ENCODE assay signal across 9 mouse cellular contexts in the genomic region with DNA sequence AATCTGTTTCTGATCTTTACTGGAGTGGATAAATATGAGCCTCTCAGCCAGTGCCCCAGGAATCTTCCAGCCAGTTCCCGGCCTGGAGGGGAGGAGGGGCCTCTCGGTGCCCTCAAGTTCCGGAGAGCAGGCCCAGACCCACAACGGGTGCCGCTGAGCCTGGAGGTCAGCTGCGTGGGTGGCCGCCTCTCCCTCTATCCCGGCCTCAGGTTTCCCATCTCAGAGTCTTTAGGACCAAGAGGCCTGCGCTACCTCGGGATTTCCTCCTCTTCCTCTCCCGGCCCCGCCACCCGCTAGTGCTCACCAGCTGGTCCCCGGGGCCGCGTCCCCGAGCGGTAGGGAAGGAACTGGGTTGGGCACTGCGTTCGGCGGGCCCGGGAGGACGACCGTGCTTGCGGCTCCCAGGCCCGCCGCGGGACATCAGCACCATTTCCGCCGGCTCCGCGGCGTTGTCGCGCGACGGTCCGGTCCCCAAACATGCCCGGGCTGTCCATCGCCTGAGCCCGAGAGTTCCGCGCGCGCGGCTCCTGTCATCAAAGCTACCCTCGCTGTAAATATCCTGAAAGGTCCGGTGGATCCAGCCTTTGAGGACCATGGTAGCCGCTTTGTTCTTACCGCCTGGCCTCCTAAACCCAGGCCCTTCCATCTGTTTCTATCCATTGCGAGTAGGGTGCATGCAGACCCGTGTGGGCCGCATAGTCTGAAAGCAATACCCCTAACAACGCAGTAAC. TPM values are rescaled to one million over a fixed set of nuclear protein-coding genes. Genes with fewer than 3 reads are reported as not detected.
A peak's percentile ranks its signal among the peaks of the same experiment; 100 is the strongest.
DNase-seq lines count a peak whose midpoint lies in the region; ATAC-seq and TF ChIP-seq lines count a peak whose summit lies in the region.
"Had no signal": no experiment of that assay in that cellular context is flagged by ENCODE, and none has a peak within 500 bp of the region (broad histone marks: within the 10 kb centered on the region; RNA-seq: fewer than 3 reads in every experiment).

No protein-coding gene starts in this region.

- H3K4me3 ChIP-seq in CH12.LX (replicated peaks in 1 of 3; ENCODE audit: low read depth in 2 of 3, low read length in 2 of 3, poor library complexity in 1 of 3) = peak overlapping the region; percentile 83 to 92 (median 84)
- H3K4me3 ChIP-seq in bone marrow macrophage, adult 2 months (ENCODE audit: insufficient read depth, low read length) = peak overlapping the region; percentile 95
- peak overlapping the region; percentile 79 for H3K4me3 ChIP-seq in forebrain, embryonic 11.5 days (ENCODE audit: low read depth, low read length)
- H3K4me3 ChIP-seq in heart, postnatal 0 days (ENCODE audit: low read depth, low read length) = peak overlapping the region; percentile 99
- peak overlapping the region; percentile 94 for H3K4me3 ChIP-seq in lung, embryonic 16.5 days (ENCODE audit: low read length)
- H3K4me3 ChIP-seq in thymus, adult 2 months (ENCODE audit: control insufficient read depth, insufficient read depth, low read length) = peak overlapping the region; percentile 72

- H3K4me1 ChIP-seq in CH12.LX (ENCODE audit: control insufficient read depth in 1 of 2, insufficient read depth in 2 of 2) = peaks cover 12 to 26% of the 10 kb centered on the region in 2 experiments; a peak in 3 of 4 replicates
- peaks cover 21% of the 10 kb centered on the region for H3K4me1 ChIP-seq in bone marrow macrophage, adult 2 months (ENCODE audit: control insufficient read depth, insufficient read depth, low read length)
- peaks cover 5% of the 10 kb centered on the region; the same call in 1 of the 2 replicates for H3K4me1 ChIP-seq in forebrain, embryonic 11.5 days (replicated peaks; ENCODE audit: control insufficient read depth, insufficient read depth, low read length)
- H3K4me1 ChIP-seq in heart, postnatal 0 days (ENCODE audit: control insufficient read depth, insufficient read depth) = peaks cover 8% of the 10 kb centered on the region; the same call in 1 of the 2 replicates
- H3K4me1 ChIP-seq in lung, embryonic 16.5 days (replicated peaks; ENCODE audit: control insufficient read depth, insufficient read depth, low read length) = peaks cover 8% of the 10 kb centered on the region
- peaks cover 7% of the 10 kb centered on the region for H3K4me1 ChIP-seq in thymus, adult 2 months (replicated peaks; ENCODE audit: control insufficient read depth, insufficient read depth, low read length)

- H3K79me2 ChIP-seq in CH12.LX (replicated peaks; ENCODE audit: control insufficient read depth, extremely low read depth, insufficient read depth, poor library complexity, severe bottlenecking) = peaks cover 16% of the 10 kb centered on the region

- H3K27me3 ChIP-seq in CH12.LX (replicated peaks) = peaks cover 10% of the 10 kb centered on the region
- H3K27me3 ChIP-seq in forebrain, embryonic 11.5 days (ENCODE audit: control insufficient read depth, insufficient read depth, low read length) = no peaks in the 10 kb centered on the region
- no peaks in the 10 kb centered on the region for H3K27me3 ChIP-seq in heart, postnatal 0 days (ENCODE audit: control insufficient read depth, insufficient read depth, low read length)
- no peaks in the 10 kb centered on the region for H3K27me3 ChIP-seq in lung, embryonic 16.5 days (ENCODE audit: control insufficient read depth, insufficient read depth, low read depth, low read length)
- H3K27me3 ChIP-seq in thymus, adult 2 months (ENCODE audit: control insufficient read depth, insufficient read depth, low read length) = no peaks in the 10 kb centered on the region

- peak; percentile 63 for ATAC-seq in forebrain, embryonic 11.5 days (replicated peaks; ENCODE audit: low FRiP score)
- peak; percentile 77 for ATAC-seq in heart, postnatal 0 days (ENCODE audit: insufficient read depth, low read depth)
- ATAC-seq in lung, embryonic 16.5 days (ENCODE audit: low read depth) = peak; percentile 87

- no peaks in the 10 kb centered on the region for H3K9me3 ChIP-seq in CH12.LX (replicated peaks; ENCODE audit: low read length)
- no peaks in the 10 kb centered on the region for H3K9me3 ChIP-seq in forebrain, embryonic 11.5 days (ENCODE audit: control insufficient read depth, low read length)
- H3K9me3 ChIP-seq in heart, postnatal 0 days (replicated peaks; ENCODE audit: control insufficient read depth, low read length) = no peaks in the 10 kb centered on the region
- no peaks in the 10 kb centered on the region for H3K9me3 ChIP-seq in lung, embryonic 16.5 days (ENCODE audit: control insufficient read depth, low read length)

- in situ Hi-C loops in CH12.LX (cut with MboI; ENCODE audit: low pct_ligation_motif_present, low pct_unique_long_range_greater_than_20kb, low sequenced_read_pairs) = no loop called here

- no peak for TF ChIP-seq RAD21 in CH12.LX (IDR thresholded peaks at IDR 0.05; ENCODE audit: low read depth, low read length)

- no peak for TF ChIP-seq CTCF in CH12.LX (conservative IDR thresholded peaks at IDR 0.05 in 1 of 2, IDR thresholded peaks at IDR 0.05 in 1 of 2; ENCODE audit: low read depth in 2 of 2, low read length in 2 of 2)
- no peak for TF ChIP-seq CTCF in bone marrow macrophage, adult 2 months (IDR thresholded peaks at IDR 0.05; ENCODE audit: low read depth, low read length)
- TF ChIP-seq CTCF in heart, postnatal 0 days (IDR thresholded peaks at IDR 0.05; ENCODE audit: low read depth) = no peak
- TF ChIP-seq CTCF in thymus, adult 2 months (IDR thresholded peaks at IDR 0.05; ENCODE audit: borderline replicate concordance, control insufficient read depth, extremely low read depth, insufficient read depth, low read length, poor library complexity) = no peak

- H3K9ac ChIP-seq in CH12.LX (ENCODE audit: insufficient read depth, low read depth) = peak overlapping the region; percentile 99
- H3K9ac ChIP-seq in forebrain, embryonic 11.5 days (ENCODE audit: low read length) = peak overlapping the region; percentile 96
- peak overlapping the region; percentile 98 for H3K9ac ChIP-seq in heart, postnatal 0 days (replicated peaks; ENCODE audit: low read depth, low read length)
- H3K9ac ChIP-seq in lung, embryonic 16.5 days (ENCODE audit: low read length) = peak overlapping the region; percentile 98

- no peak for TF ChIP-seq EP300 in CH12.LX (IDR thresholded peaks at IDR 0.05; ENCODE audit: low read length)
- TF ChIP-seq EP300 in heart, postnatal 0 days (IDR thresholded peaks at IDR 0.05; ENCODE audit: low read depth) = no peak

- H3K27ac ChIP-seq in CH12.LX (ENCODE audit: insufficient read depth, low read depth) = no peak overlapping the region
- peak overlapping the region; percentile 71 for H3K27ac ChIP-seq in bone marrow macrophage, adult 2 months (ENCODE audit: insufficient read depth, low read depth, low read length)
- H3K27ac ChIP-seq in forebrain, embryonic 11.5 days (ENCODE audit: low read depth, low read length) = peak overlapping the region; percentile 73
- peak overlapping the region; percentile 96 for H3K27ac ChIP-seq in heart, postnatal 0 days (ENCODE audit: low read depth)
- H3K27ac ChIP-seq in lung, embryonic 16.5 days (ENCODE audit: low read length) = peak overlapping the region; percentile 89
- no peak overlapping the region for H3K27ac ChIP-seq in thymus, adult 2 months (ENCODE audit: control insufficient read depth, insufficient read depth, low read length)

- peaks cover 14 to 28% of the 10 kb centered on the region in 2 experiments for H3K36me3 ChIP-seq in CH12.LX (replicated peaks in 1 of 2; ENCODE audit: control insufficient read depth in 1 of 2, insufficient read depth in 1 of 2, low read length in 1 of 2)
- no peaks in the 10 kb centered on the region for H3K36me3 ChIP-seq in forebrain, embryonic 11.5 days (ENCODE audit: control insufficient read depth, insufficient read depth, low read length)
- H3K36me3 ChIP-seq in heart, postnatal 0 days (replicated peaks; ENCODE audit: control insufficient read depth, insufficient read depth, low read length) = peaks cover 15% of the 10 kb centered on the region
- peaks cover 6% of the 10 kb centered on the region for H3K36me3 ChIP-seq in lung, embryonic 16.5 days (ENCODE audit: control insufficient read depth, insufficient read depth, low read length)
- H3K36me3 ChIP-seq in thymus, adult 2 months (ENCODE audit: control insufficient read depth, insufficient read depth, low read length) = 0 out of 2 replicates have a peak, but pooled peaks cover 4% of the 10 kb centered on the region

- DNase-seq in CH12.LX (ENCODE audit: extremely low read depth) = peak; percentile 64
- peak; percentile 87 for DNase-seq in forebrain, embryonic 11.5 days (ENCODE audit: low spot score)
- peak; percentile 43 for DNase-seq in heart, postnatal 0 days (ENCODE audit: low spot score)
- DNase-seq in kidney, postnatal 36 days = peak; percentile 73 to 87
- DNase-seq in ovary, postnatal 10 days (ENCODE audit: low spot score) = peak; percentile 72
- peak; percentile 66 for DNase-seq in thymus, adult 2 months

- 3% methylated on average over 54 of the region's 54 CpGs for WGBS in forebrain, embryonic 11.5 days
- 4% methylated on average over 53 of the region's 54 CpGs for WGBS in heart, postnatal 0 days
- 3% methylated on average over 48 of the region's 54 CpGs for WGBS in lung, embryonic 16.5 days
- WGBS in thymus, adult 2 months = 4% methylated on average over 54 of the region's 54 CpGs

- H3K4me2 ChIP-seq in CH12.LX (ENCODE audit: insufficient read depth, low read depth, poor library complexity, severe bottlenecking) = peak overlapping the region; percentile 91
- peak overlapping the region; percentile 51 for H3K4me2 ChIP-seq in forebrain, embryonic 11.5 days (ENCODE audit: low read depth, low read length, severe bottlenecking)
- H3K4me2 ChIP-seq in heart, postnatal 0 days (ENCODE audit: low read depth, low read length) = peak overlapping the region; percentile 91
- peak overlapping the region; percentile 59 for H3K4me2 ChIP-seq in lung, embryonic 16.5 days (ENCODE audit: low read depth, low read length)

- peak; percentile 88 for TF ChIP-seq POLR2A in CH12.LX (IDR thresholded peaks at IDR 0.05; ENCODE audit: low read depth, low read length)
- TF ChIP-seq POLR2A in bone marrow macrophage, adult 2 months (IDR thresholded peaks at IDR 0.05; ENCODE audit: borderline replicate concordance, low read depth, low read length) = no peak
- TF ChIP-seq POLR2A in thymus, adult 2 months (IDR thresholded peaks at IDR 0.05; ENCODE audit: control insufficient read depth, extremely low read depth, insufficient read depth, low read length, poor library complexity) = peak; percentile 61

- dilution Hi-C loops in CH12.LX (cut with MboI; ENCODE audit: extremely low pct_ligation_motif_present, extremely low pct_unique_long_range_greater_than_20kb, low sequenced_read_pairs) = no loop called here

RNA-seq across cellular contexts. Expression of gene Pigq, which starts 3.1 kb away (rescaled TPM):
- total RNA-seq in CH12.LX (2012; rRNA removed) (28.1 and 29.2 TPM in 2 replicates), CH12.LX (2014; rRNA removed) (15.1 and 18.5 TPM in 2 replicates)
- polyA plus RNA-seq in CH12.LX (2012; ENCODE audit: insufficient read length, low read depth) = 75.0 and 97.2 TPM in 2 replicates
- 51.1 and 53.4 TPM in 2 replicates for polyA plus RNA-seq in bone marrow macrophage, adult 2 months (2012; ENCODE audit: insufficient read depth, insufficient read length, missing spikeins)
- 65.2 and 67.1 TPM in 2 replicates for polyA plus RNA-seq in forebrain, embryonic 11.5 days (2014; fragmentation: Nextera tagmentation; extraction: Ambion mirVana)
- total RNA-seq in heart, postnatal 0 days (2014; rRNA removed; ENCODE audit: low replicate concordance) = 67.9 and 88.0 TPM in 2 replicates
- polyA plus RNA-seq in heart, postnatal 0 days (2015; fragmentation: Nextera tagmentation; extraction: Ambion mirVana) = 46.4 and 47.2 TPM in 2 replicates
- 62.0 and 64.2 TPM in 2 replicates for polyA plus RNA-seq in lung, embryonic 16.5 days (2015; fragmentation: Nextera tagmentation; extraction: Ambion mirVana)
- polyA plus RNA-seq in thymus, adult 2 months (2012; rRNA removed) = 133 and 134 TPM in 2 replicates

RNA-seq across cellular contexts. Expression of gene Nhlrc4, which starts 3.1 kb away (rescaled TPM):
- total RNA-seq in CH12.LX (2012; rRNA removed) (not detected in 2 replicates), CH12.LX (2014; rRNA removed) (not detected in 2 replicates)
- polyA plus RNA-seq in CH12.LX (2012; ENCODE audit: insufficient read length, low read depth) = not detected in 2 replicates
- not detected in 2 replicates for polyA plus RNA-seq in bone marrow macrophage, adult 2 months (2012; ENCODE audit: insufficient read depth, insufficient read length, missing spikeins)
- polyA plus RNA-seq in forebrain, embryonic 11.5 days (2014; fragmentation: Nextera tagmentation; extraction: Ambion mirVana) = 0.24 and 0.59 TPM in 2 replicates
- not detected in 2 replicates for total RNA-seq in heart, postnatal 0 days (2014; rRNA removed; ENCODE audit: low replicate concordance)
- 0.19 TPM in 1 of 2 replicates, not detected in the other for polyA plus RNA-seq in heart, postnatal 0 days (2015; fragmentation: Nextera tagmentation; extraction: Ambion mirVana)
- polyA plus RNA-seq in lung, embryonic 16.5 days (2015; fragmentation: Nextera tagmentation; extraction: Ambion mirVana) = 0.41 and 1.1 TPM in 2 replicates
- 0.51 and 0.62 TPM in 2 replicates for polyA plus RNA-seq in thymus, adult 2 months (2012; rRNA removed)
- polyA plus RNA-seq: large intestine, adult 2 months had no signal

RNA-seq across cellular contexts. Expression of gene A930017K11Rik, which starts 10.7 kb away (rescaled TPM):
- total RNA-seq in CH12.LX (2012; rRNA removed) = not detected in 2 replicates
- not detected in 2 replicates for total RNA-seq in CH12.LX (2014; rRNA removed)
- polyA plus RNA-seq in CH12.LX (2012; ENCODE audit: insufficient read length, low read depth) = not detected in 2 replicates
- not detected in 2 replicates for polyA plus RNA-seq in bone marrow macrophage, adult 2 months (2012; ENCODE audit: insufficient read depth, insufficient read length, missing spikeins)
- not detected in 2 replicates for polyA plus RNA-seq in forebrain, embryonic 11.5 days (2014; fragmentation: Nextera tagmentation; extraction: Ambion mirVana)
- not detected in 2 replicates for total RNA-seq in heart, postnatal 0 days (2014; rRNA removed; ENCODE audit: low replicate concordance)
- polyA plus RNA-seq in heart, postnatal 0 days (2015; fragmentation: Nextera tagmentation; extraction: Ambion mirVana) = not detected in 2 replicates
- polyA plus RNA-seq in lung, embryonic 16.5 days (2015; fragmentation: Nextera tagmentation; extraction: Ambion mirVana) = 0.08 and 0.16 TPM in 2 replicates
- 0.06 and 0.19 TPM in 2 replicates for polyA plus RNA-seq in thymus, adult 2 months (2012; rRNA removed)
- polyA plus RNA-seq: large intestine, adult 2 months had no signal

RNA-seq across cellular contexts. Expression of gene Rab40c, which starts 22.1 kb away (rescaled TPM):
- total RNA-seq in CH12.LX (2012; rRNA removed) = 6.6 and 8.0 TPM in 2 replicates
- 7.9 and 9.2 TPM in 2 replicates for total RNA-seq in CH12.LX (2014; rRNA removed)
- 14.4 and 14.8 TPM in 2 replicates for polyA plus RNA-seq in CH12.LX (2012; ENCODE audit: insufficient read length, low read depth)
- polyA plus RNA-seq in bone marrow macrophage, adult 2 months (2012; ENCODE audit: insufficient read depth, insufficient read length, missing spikeins) = 30.0 and 32.8 TPM in 2 replicates
- 20.1 and 21.6 TPM in 2 replicates for polyA plus RNA-seq in forebrain, embryonic 11.5 days (2014; fragmentation: Nextera tagmentation; extraction: Ambion mirVana)
- total RNA-seq in heart, postnatal 0 days (2014; rRNA removed; ENCODE audit: low replicate concordance) = 11.4 and 22.5 TPM in 2 replicates
- polyA plus RNA-seq in heart, postnatal 0 days (2015; fragmentation: Nextera tagmentation; extraction: Ambion mirVana) = 10.3 and 10.4 TPM in 2 replicates
- polyA plus RNA-seq in lung, embryonic 16.5 days (2015; fragmentation: Nextera tagmentation; extraction: Ambion mirVana) = 23.4 and 26.5 TPM in 2 replicates
- polyA plus RNA-seq in thymus, adult 2 months (2012; rRNA removed) = 43.5 and 57.6 TPM in 2 replicates

RNA-seq across cellular contexts. Expression of gene Capn15, which starts 43.9 kb away (rescaled TPM):
- 6.0 and 7.5 TPM in 2 replicates for total RNA-seq in CH12.LX (2012; rRNA removed)
- 1.5 and 2.1 TPM in 2 replicates for total RNA-seq in CH12.LX (2014; rRNA removed)
- polyA plus RNA-seq in CH12.LX (2012; ENCODE audit: insufficient read length, low read depth) = 11.4 and 11.5 TPM in 2 replicates
- 12.1 and 12.7 TPM in 2 replicates for polyA plus RNA-seq in bone marrow macrophage, adult 2 months (2012; ENCODE audit: insufficient read depth, insufficient read length, missing spikeins)
- polyA plus RNA-seq in forebrain, embryonic 11.5 days (2014; fragmentation: Nextera tagmentation; extraction: Ambion mirVana) = 31.4 and 33.1 TPM in 2 replicates
- 6.0 and 8.7 TPM in 2 replicates for total RNA-seq in heart, postnatal 0 days (2014; rRNA removed; ENCODE audit: low replicate concordance)
- polyA plus RNA-seq in heart, postnatal 0 days (2015; fragmentation: Nextera tagmentation; extraction: Ambion mirVana) = 7.0 and 7.4 TPM in 2 replicates
- 21.1 TPM in 2 replicates for polyA plus RNA-seq in lung, embryonic 16.5 days (2015; fragmentation: Nextera tagmentation; extraction: Ambion mirVana)
- polyA plus RNA-seq in thymus, adult 2 months (2012; rRNA removed) = 80.7 and 82.6 TPM in 2 replicates

Comparison
In these comparisons a context has a peak if more than half of its experiments do, and no peak if none do; other contexts are left out.
1. H3K27ac ChIP-seq: peak in bone marrow macrophage, adult 2 months (single experiment), forebrain, embryonic 11.5 days (single experiment), heart, postnatal 0 days (single experiment) and lung, embryonic 16.5 days (single experiment); none in CH12.LX (single experiment) and thymus, adult 2 months (single experiment).
2. Peak in every context shown above with its lines, with median percentiles within 50 percentile points of each other: DNase-seq, H3K4me2 ChIP-seq, H3K4me3 ChIP-seq, H3K9ac ChIP-seq and ATAC-seq.